Mouse (Mus musculus): ENCODE measurements at regions not wholly inside any gene's neighbourhood (a gene's known extent, or its start where the extent isn't known, plus 50 kb on each side); places are given as distances from the start of the nearest gene placed in this dataset.
A peak's percentile ranks its signal among the peaks of the same experiment; 100 is the strongest.

GRCm38 (mm10) chr2:114848914-114849313 is 194.2 kb upstream of the Dph6 start:
- no peak for DNase-seq
- no peaks in the 10 kb centered on the region for H3K27me3 ChIP-seq (ENCODE audit: control insufficient read depth, insufficient read depth, low read length)
- 97% methylated on average over 2 of the region's 2 CpGs for WGBS
- H3K4me1 ChIP-seq (replicated peaks; ENCODE audit: control insufficient read depth, insufficient read depth, low read length) = no peaks in the 10 kb centered on the region
- no peak overlapping the region for H3K4me3 ChIP-seq (ENCODE audit: control insufficient read depth, insufficient read depth, low read length)
- H3K36me3 ChIP-seq (ENCODE audit: control insufficient read depth, insufficient read depth, low read length) = no peaks in the 10 kb centered on the region
- TF ChIP-seq CTCF (IDR thresholded peaks at IDR 0.05; ENCODE audit: borderline replicate concordance, control insufficient read depth, extremely low read depth, insufficient read depth, low read length, poor library complexity) (no peak), POLR2A (IDR thresholded peaks at IDR 0.05; ENCODE audit: control insufficient read depth, extremely low read depth, insufficient read depth, low read length, poor library complexity) (no peak)
- no peak overlapping the region for H3K27ac ChIP-seq (ENCODE audit: control insufficient read depth, insufficient read depth, low read length)

GRCm38 (mm10) chr2:114853715-114854530 is 199.2 kb upstream of the Dph6 start:
- Histone ChIP-seq H3K27me3 (ENCODE audit: control insufficient read depth, insufficient read depth, low read length) (no peaks in the 10 kb centered on the region), H3K4me3 (ENCODE audit: control insufficient read depth, insufficient read depth, low read length) (no peak overlapping the region), H3K4me1 (replicated peaks; ENCODE audit: control insufficient read depth, insufficient read depth, low read length) (no peaks in the 10 kb centered on the region), H3K27ac (ENCODE audit: control insufficient read depth, insufficient read depth, low read length) (no peak overlapping the region), H3K36me3 (ENCODE audit: control insufficient read depth, insufficient read depth, low read length) (no peaks in the 10 kb centered on the region)
- DNase-seq = peak; percentile 14
- WGBS = 60% methylated on average over 13 of the region's 13 CpGs
- TF ChIP-seq CTCF (IDR thresholded peaks at IDR 0.05; ENCODE audit: borderline replicate concordance, control insufficient read depth, extremely low read depth, insufficient read depth, low read length, poor library complexity) (no peak), POLR2A (IDR thresholded peaks at IDR 0.05; ENCODE audit: control insufficient read depth, extremely low read depth, insufficient read depth, low read length, poor library complexity) (no peak)

- TF ChIP-seq CTCF (IDR thresholded peaks at IDR 0.05; ENCODE audit: borderline replicate concordance, control insufficient read depth, extremely low read depth, insufficient read depth, low read length, poor library complexity) = no peak
- no peak for TF ChIP-seq POLR2A (IDR thresholded peaks at IDR 0.05; ENCODE audit: control insufficient read depth, extremely low read depth, insufficient read depth, low read length, poor library complexity)
- Histone ChIP-seq H3K4me1 (replicated peaks; ENCODE audit: control insufficient read depth, insufficient read depth, low read length) (no peaks in the 10 kb centered on the region), H3K4me3 (ENCODE audit: control insufficient read depth, insufficient read depth, low read length) (no peak overlapping the region), H3K36me3 (ENCODE audit: control insufficient read depth, insufficient read depth, low read length) (no peaks in the 10 kb centered on the region), H3K27ac (ENCODE audit: control insufficient read depth, insufficient read depth, low read length) (no peak overlapping the region), H3K27me3 (ENCODE audit: control insufficient read depth, insufficient read depth, low read length) (no peaks in the 10 kb centered on the region)
- 76% methylated on average over 7 of the region's 7 CpGs for WGBS
- DNase-seq = no peak
These were observed 217.5 kb upstream of the Dph6 start for GRCm38 (mm10) chr2:114872272-114872671.

GRCm38 (mm10) chr2:114873090-114873489 is 218.3 kb upstream of the Dph6 start:
- Histone ChIP-seq H3K27ac (ENCODE audit: control insufficient read depth, insufficient read depth, low read length) (no peak overlapping the region), H3K27me3 (ENCODE audit: control insufficient read depth, insufficient read depth, low read length) (no peaks in the 10 kb centered on the region), H3K36me3 (ENCODE audit: control insufficient read depth, insufficient read depth, low read length) (no peaks in the 10 kb centered on the region), H3K4me1 (replicated peaks; ENCODE audit: control insufficient read depth, insufficient read depth, low read length) (no peaks in the 10 kb centered on the region), H3K4me3 (ENCODE audit: control insufficient read depth, insufficient read depth, low read length) (no peak overlapping the region)
- no peak for DNase-seq
- WGBS = 85% methylated on average over 4 of the region's 4 CpGs
- TF ChIP-seq POLR2A (IDR thresholded peaks at IDR 0.05; ENCODE audit: control insufficient read depth, extremely low read depth, insufficient read depth, low read length, poor library complexity) (no peak), CTCF (IDR thresholded peaks at IDR 0.05; ENCODE audit: borderline replicate concordance, control insufficient read depth, extremely low read depth, insufficient read depth, low read length, poor library complexity) (no peak)

GRCm38 (mm10) chr2:114879084-114879483 is 224.3 kb upstream of the Dph6 start:
- H3K27me3 ChIP-seq (ENCODE audit: control insufficient read depth, insufficient read depth, low read length) = no peaks in the 10 kb centered on the region
- H3K4me1 ChIP-seq (replicated peaks; ENCODE audit: control insufficient read depth, insufficient read depth, low read length) = no peaks in the 10 kb centered on the region
- H3K4me3 ChIP-seq (ENCODE audit: control insufficient read depth, insufficient read depth, low read length) = no peak overlapping the region
- H3K36me3 ChIP-seq (ENCODE audit: control insufficient read depth, insufficient read depth, low read length) = no peaks in the 10 kb centered on the region
- DNase-seq = no peak
- TF ChIP-seq POLR2A (IDR thresholded peaks at IDR 0.05; ENCODE audit: control insufficient read depth, extremely low read depth, insufficient read depth, low read length, poor library complexity) (no peak), CTCF (IDR thresholded peaks at IDR 0.05; ENCODE audit: borderline replicate concordance, control insufficient read depth, extremely low read depth, insufficient read depth, low read length, poor library complexity) (no peak)
- 81% methylated on average over 2 of the region's 2 CpGs for WGBS
- H3K27ac ChIP-seq (ENCODE audit: control insufficient read depth, insufficient read depth, low read length) = no peak overlapping the region

- TF ChIP-seq CTCF (IDR thresholded peaks at IDR 0.05; ENCODE audit: borderline replicate concordance, control insufficient read depth, extremely low read depth, insufficient read depth, low read length, poor library complexity) (no peak), POLR2A (IDR thresholded peaks at IDR 0.05; ENCODE audit: control insufficient read depth, extremely low read depth, insufficient read depth, low read length, poor library complexity) (no peak)
- Histone ChIP-seq H3K27ac (ENCODE audit: control insufficient read depth, insufficient read depth, low read length) (no peak overlapping the region), H3K36me3 (ENCODE audit: control insufficient read depth, insufficient read depth, low read length) (no peaks in the 10 kb centered on the region), H3K27me3 (ENCODE audit: control insufficient read depth, insufficient read depth, low read length) (no peaks in the 10 kb centered on the region), H3K4me1 (replicated peaks; ENCODE audit: control insufficient read depth, insufficient read depth, low read length) (no peaks in the 10 kb centered on the region), H3K4me3 (ENCODE audit: control insufficient read depth, insufficient read depth, low read length) (no peak overlapping the region)
- WGBS = 89% methylated on average over 2 of the region's 2 CpGs
- no peak for DNase-seq
These were observed 225.0 kb upstream of the Dph6 start for GRCm38 (mm10) chr2:114879784-114880183.

All from thymus, adult 2 months (tissue).